Mouse (Mus musculus) C2C12 (cell line): ENCODE data around the gene Far2. TPM values are rescaled to one million over a fixed set of nuclear protein-coding genes. Genes with fewer than 3 reads are reported as not detected.

Experiments
- H3K27me3 ChIP-seq: one replicate; pipeline ENCODE4 v1.6.1; 2011; ENCODE audit not compliant: control insufficient read depth, insufficient read depth, insufficient read length
- H3K36me3 ChIP-seq: one replicate; pipeline ENCODE4 v1.6.1; 2011; ENCODE audit not compliant: control insufficient read depth, insufficient read depth
- H3K4me3 ChIP-seq: one replicate; pipeline ENCODE4 v1.5.1; 2011; ENCODE audit warnings: mild to moderate bottlenecking, control low read depth; ENCODE audit not compliant: poor library complexity, insufficient read depth, severe bottlenecking
- H3K79me2 ChIP-seq: one replicate; pipeline ENCODE4 v1.6.1; 2011; ENCODE audit not compliant: control insufficient read depth, insufficient read depth
- H3K79me3 ChIP-seq: one replicate; pipeline ENCODE4 v1.6.1; 2011; ENCODE audit warnings: low read depth, control low read depth
- H3ac ChIP-seq: one replicate; pipeline ENCODE3; 2011; ENCODE audit warnings: low read depth; ENCODE audit not compliant: control insufficient read depth, insufficient read length
- CEBPB ChIP-seq: IDR thresholded peaks from one replicate; pipeline ENCODE4 v1.6.1; 2011; ENCODE audit warnings: low read depth, mild to moderate bottlenecking, control low read depth, moderate library complexity
- CTCF ChIP-seq: IDR thresholded peaks from one replicate; pipeline ENCODE4 v1.5.1; 2011; ENCODE audit not compliant: control insufficient read depth, insufficient read depth, insufficient read length
- FOSL1 ChIP-seq: IDR thresholded peaks from one replicate; pipeline ENCODE4 v1.8.0; 2011; ENCODE audit warnings: mild to moderate bottlenecking, low read length; ENCODE audit not compliant: poor library complexity, insufficient read depth, severe bottlenecking
- MAX ChIP-seq: IDR thresholded peaks from one replicate; pipeline ENCODE4 v1.6.1; 2011; ENCODE audit warnings: mild to moderate bottlenecking, control low read depth
- MYOD1 ChIP-seq: IDR thresholded peaks from one replicate; pipeline ENCODE4 v1.6.1; 2011; ENCODE audit warnings: low read depth; ENCODE audit not compliant: control insufficient read depth, insufficient read length
- MYOG ChIP-seq: IDR thresholded peaks from one replicate; pipeline ENCODE4 v1.6.1; 2011; ENCODE audit not compliant: control insufficient read depth, insufficient read length; ENCODE audit errors: extremely low read depth
- USF1 ChIP-seq: IDR thresholded peaks from one replicate; pipeline ENCODE4 v1.6.1; 2011; ENCODE audit warnings: low read depth, mild to moderate bottlenecking, control low read depth, moderate library complexity
- polyA plus RNA-seq: library from polyadenylated mRNA; unstranded; fragments of >200 nt; fragmentation: generic; extraction: Trizol; gene quantifications from one replicate; pipeline ENCODE4 v1.2.1, GENCODE M21; 2012; ENCODE audit warnings: missing spikeins

Far2 gene
- polyA plus RNA-seq, 1 experiment = 0.11 TPM

- TF ChIP-seq CTCF (no peak), FOSL1 (no peak), CEBPB (no peak)
- Histone ChIP-seq H3K27me3 (no peaks in the 10 kb centered on the region), H3K79me2 (no peaks in the 10 kb centered on the region), H3K79me3 (no peaks in the 10 kb centered on the region), H3ac (no peak overlapping the region), H3K4me3 (no peak overlapping the region), H3K36me3 (no peaks in the 10 kb centered on the region)
Measured at GRCm38 (mm10) chr6:148108741-148109472, 61.8 kb downstream of the Far2 start.

DNA sequence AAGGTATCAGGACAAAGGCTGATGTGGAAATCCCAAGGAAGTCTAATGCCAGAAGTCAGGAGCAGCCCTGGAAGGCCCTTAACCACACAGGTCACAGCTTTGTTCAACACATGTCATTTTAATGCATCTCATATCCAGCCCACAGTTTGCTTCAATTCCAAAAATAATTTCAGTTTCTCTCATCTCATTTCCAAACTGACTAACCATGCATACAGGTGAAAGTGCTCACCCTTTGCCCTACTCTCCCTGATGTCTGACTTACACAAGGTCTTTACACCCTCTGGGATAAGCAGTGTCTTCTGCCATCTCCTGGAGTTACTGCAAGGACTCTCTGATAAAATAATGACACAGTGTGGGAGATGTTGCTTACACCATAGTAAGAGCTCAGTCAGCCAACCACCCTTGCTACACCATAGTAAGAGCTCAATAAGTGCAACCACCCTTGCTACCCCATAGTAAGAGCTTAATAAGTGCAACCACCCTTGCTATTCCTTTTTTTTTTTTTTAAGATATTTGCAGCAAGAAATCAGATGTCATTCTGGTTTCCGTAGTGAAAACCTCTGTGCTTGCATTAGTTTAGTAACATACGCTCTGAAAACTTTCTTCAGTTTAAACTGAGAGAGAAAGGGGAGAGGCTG, 64.1 kb downstream of the Far2 start:
- H3K27me3 ChIP-seq = no peaks in the 10 kb centered on the region
- H3K79me3 ChIP-seq = no peaks in the 10 kb centered on the region
- TF ChIP-seq CTCF (no peak), MAX (no peak), FOSL1 (no peak), MYOD1 (no peak), MYOG (no peak), CEBPB (no peak), USF1 (no peak)
- no peak overlapping the region for H3K4me3 ChIP-seq
- H3K79me2 ChIP-seq = no peaks in the 10 kb centered on the region
- no peaks in the 10 kb centered on the region for H3K36me3 ChIP-seq
- H3ac ChIP-seq = no peak overlapping the region

- H3K79me2 ChIP-seq = no peaks in the 10 kb centered on the region
- no peaks in the 10 kb centered on the region for H3K79me3 ChIP-seq
- no peak overlapping the region for H3ac ChIP-seq
- H3K36me3 ChIP-seq = no peaks in the 10 kb centered on the region
- H3K27me3 ChIP-seq = no peaks in the 10 kb centered on the region
- no peak for TF ChIP-seq MAX
- no peak for TF ChIP-seq CTCF
- no peak for TF ChIP-seq FOSL1
- no peak for TF ChIP-seq USF1
- TF ChIP-seq MYOD1 = no peak
- TF ChIP-seq MYOG = no peak
- TF ChIP-seq CEBPB = no peak
- no peak overlapping the region for H3K4me3 ChIP-seq
Measured at GRCm38 (mm10) chr6:148116371-148116770, 69.3 kb downstream of the Far2 start.

GRCm38 (mm10) chr6:148116907-148117306, 69.8 kb downstream of the Far2 start:
- Histone ChIP-seq H3K36me3 (no peaks in the 10 kb centered on the region), H3ac (no peak overlapping the region), H3K79me2 (no peaks in the 10 kb centered on the region), H3K79me3 (no peaks in the 10 kb centered on the region), H3K27me3 (no peaks in the 10 kb centered on the region), H3K4me3 (no peak overlapping the region)
- TF ChIP-seq MYOD1 (no peak), USF1 (no peak), MAX (no peak), CTCF (no peak), MYOG (no peak), FOSL1 (no peak), CEBPB (no peak)

GRCm38 (mm10) chr6:148117696-148118095, 70.6 kb downstream of the Far2 start:
- Histone ChIP-seq H3K79me3 (no peaks in the 10 kb centered on the region), H3K27me3 (no peaks in the 10 kb centered on the region), H3K36me3 (no peaks in the 10 kb centered on the region), H3K4me3 (no peak overlapping the region), H3K79me2 (no peaks in the 10 kb centered on the region), H3ac (no peak overlapping the region)
- TF ChIP-seq CEBPB (no peak), CTCF (no peak), MYOG (no peak), USF1 (no peak), FOSL1 (no peak), MAX (no peak), MYOD1 (no peak)

- Histone ChIP-seq H3K79me3 (no peaks in the 10 kb centered on the region), H3K79me2 (no peaks in the 10 kb centered on the region), H3K4me3 (no peak overlapping the region), H3K27me3 (no peaks in the 10 kb centered on the region), H3K36me3 (no peaks in the 10 kb centered on the region), H3ac (no peak overlapping the region)
- TF ChIP-seq MAX (no peak), USF1 (no peak), MYOG (no peak), MYOD1 (no peak), FOSL1 (no peak), CEBPB (no peak), CTCF (no peak)
Measured at GRCm38 (mm10) chr6:148120703-148121102, 73.6 kb downstream of the Far2 start.
